Mouse (Mus musculus): ENCODE data around the gene Ppp4r4. TPM values are rescaled to one million over a fixed set of nuclear protein-coding genes. Genes with fewer than 3 reads are reported as not detected.
"Not testable (repeated sequence)": the region's sequence is repeated elsewhere in the genome, so short reads cannot be mapped to it uniquely, and the experiment has no call there.

Gene Ppp4r4
- total and polyA plus RNA-seq, 2 experiments, result 1.3 to 6.5 TPM

- Histone ChIP-seq H3K9ac (ENCODE audit: low read depth, low read length) (peak overlapping the region; percentile 73), H3K79me2 (ENCODE audit: control insufficient read depth, insufficient read depth, low read length) (no peaks in the 10 kb centered on the region), H3K4me3 (ENCODE audit: insufficient read depth, low read depth, low read length) (peak overlapping the region; percentile 55), H3K4me1 (ENCODE audit: control insufficient read depth, insufficient read depth, low read length) (peaks cover 30% of the 10 kb centered on the region), H3K27me3 (ENCODE audit: control insufficient read depth, insufficient read depth, low read length) (no peaks in the 10 kb centered on the region), H3K27ac (replicated peaks; ENCODE audit: insufficient read depth, low read depth, low read length) (peak overlapping the region; percentile 89), H3K36me3 (ENCODE audit: control insufficient read depth, insufficient read depth, low read length) (peaks cover 36% of the 10 kb centered on the region)
- peak; percentile 91 for DNase-seq (ENCODE audit: extremely low read depth, low read depth, low spot score)
- 24% methylated on average over 7 of the region's 7 CpGs for WGBS
- TF ChIP-seq POLR2A (IDR thresholded peaks at IDR 0.05; ENCODE audit: extremely low read depth, insufficient read depth, low read length) (no peak), CTCF (IDR thresholded peaks at IDR 0.05; ENCODE audit: low read depth, low read length) (no peak)
Observed at GRCm38 (mm10) chr12:103655123-103656044, 123.3 kb downstream of the Ppp4r4 start.

GRCm38 (mm10) chr12:103656848-103657626, 125.0 kb downstream of the Ppp4r4 start, which contains the start of gene Serpina6:
Gene Serpina6, minus strand, starts transcription at chr12:103657212.
- 15% methylated on average over 9 of the region's 9 CpGs for WGBS
- no peak for TF ChIP-seq CTCF (IDR thresholded peaks at IDR 0.05; ENCODE audit: low read depth, low read length)
- no peak for TF ChIP-seq POLR2A (IDR thresholded peaks at IDR 0.05; ENCODE audit: extremely low read depth, insufficient read depth, low read length)
- peak; percentile 99 for DNase-seq (ENCODE audit: extremely low read depth, low read depth, low spot score)

GRCm38 (mm10) chr12:103657991-103658390, 125.9 kb downstream of the Ppp4r4 start:
- Histone ChIP-seq H3K27me3 (ENCODE audit: control insufficient read depth, insufficient read depth, low read length) (no peaks in the 10 kb centered on the region), H3K36me3 (ENCODE audit: control insufficient read depth, insufficient read depth, low read length) (peaks cover 12% of the 10 kb centered on the region), H3K79me2 (ENCODE audit: control insufficient read depth, insufficient read depth, low read length) (no peaks in the 10 kb centered on the region), H3K4me1 (ENCODE audit: control insufficient read depth, insufficient read depth, low read length) (peaks cover 41% of the 10 kb centered on the region), H3K4me3 (ENCODE audit: insufficient read depth, low read depth, low read length) (no peak overlapping the region), H3K27ac (replicated peaks; ENCODE audit: insufficient read depth, low read depth, low read length) (no peak overlapping the region), H3K9ac (ENCODE audit: low read depth, low read length) (no peak overlapping the region)
- no peak for TF ChIP-seq POLR2A (IDR thresholded peaks at IDR 0.05; ENCODE audit: extremely low read depth, insufficient read depth, low read length)
- no peak for TF ChIP-seq CTCF (IDR thresholded peaks at IDR 0.05; ENCODE audit: low read depth, low read length)
- 54% methylated on average over 10 of the region's 10 CpGs for WGBS
- DNase-seq (ENCODE audit: extremely low read depth, low read depth, low spot score), result no peak

More at GRCm38 (mm10) chr12:103656848-103657626, 125.0 kb downstream of the Ppp4r4 start, which contains the start of gene Serpina6:
- H3K79me2 ChIP-seq (ENCODE audit: control insufficient read depth, insufficient read depth, low read length), result no peaks in the 10 kb centered on the region
- H3K27ac ChIP-seq (replicated peaks; ENCODE audit: insufficient read depth, low read depth, low read length), result peak within 1 kb of the TSS; percentile 89
- peaks cover 19% of the 10 kb centered on the region for H3K36me3 ChIP-seq (ENCODE audit: control insufficient read depth, insufficient read depth, low read length)
- peaks cover 38% of the 10 kb centered on the region for H3K4me1 ChIP-seq (ENCODE audit: control insufficient read depth, insufficient read depth, low read length)
- H3K9ac ChIP-seq (ENCODE audit: low read depth, low read length), result peak within 1 kb of the TSS; percentile 73
- H3K4me3 ChIP-seq (ENCODE audit: insufficient read depth, low read depth, low read length), result peak within 1 kb of the TSS; percentile 55
- H3K27me3 ChIP-seq (ENCODE audit: control insufficient read depth, insufficient read depth, low read length), result no peaks in the 10 kb centered on the region

- H3K27ac ChIP-seq (replicated peaks; ENCODE audit: insufficient read depth, low read depth, low read length), result peak overlapping the region; percentile 93
- no peaks in the 10 kb centered on the region for H3K79me2 ChIP-seq (ENCODE audit: control insufficient read depth, insufficient read depth, low read length)
- H3K9ac ChIP-seq (ENCODE audit: low read depth, low read length), result no peak overlapping the region
- 21% methylated on average over 2 of the region's 2 CpGs for WGBS
- H3K27me3 ChIP-seq (ENCODE audit: control insufficient read depth, insufficient read depth, low read length), result no peaks in the 10 kb centered on the region
- DNase-seq (ENCODE audit: extremely low read depth, low read depth, low spot score), result peak; percentile 98
- H3K4me1 ChIP-seq (ENCODE audit: control insufficient read depth, insufficient read depth, low read length), result peaks cover 41% of the 10 kb centered on the region
- no peak for TF ChIP-seq POLR2A (IDR thresholded peaks at IDR 0.05; ENCODE audit: extremely low read depth, insufficient read depth, low read length)
- no peak overlapping the region for H3K4me3 ChIP-seq (ENCODE audit: insufficient read depth, low read depth, low read length)
- peaks cover under 1% of the 10 kb centered on the region; the same call in 1 of the 2 replicates for H3K36me3 ChIP-seq (ENCODE audit: control insufficient read depth, insufficient read depth, low read length)
Observed at GRCm38 (mm10) chr12:103659171-103659570, 127.1 kb downstream of the Ppp4r4 start.

- Histone ChIP-seq H3K4me3 (ENCODE audit: insufficient read depth, low read depth, low read length) (no peak overlapping the region), H3K27ac (replicated peaks; ENCODE audit: insufficient read depth, low read depth, low read length) (peak overlapping the region; percentile 93), H3K27me3 (ENCODE audit: control insufficient read depth, insufficient read depth, low read length) (no peaks in the 10 kb centered on the region), H3K9ac (ENCODE audit: low read depth, low read length) (peak overlapping the region; percentile 10; the same call in 1 of the 2 replicates), H3K36me3 (ENCODE audit: control insufficient read depth, insufficient read depth, low read length) (no peaks in the 10 kb centered on the region), H3K4me1 (ENCODE audit: control insufficient read depth, insufficient read depth, low read length) (peaks cover 39% of the 10 kb centered on the region), H3K79me2 (ENCODE audit: control insufficient read depth, insufficient read depth, low read length) (no peaks in the 10 kb centered on the region)
- TF ChIP-seq CTCF (IDR thresholded peaks at IDR 0.05; ENCODE audit: low read depth, low read length), result no peak
- no peak for TF ChIP-seq POLR2A (IDR thresholded peaks at IDR 0.05; ENCODE audit: extremely low read depth, insufficient read depth, low read length)
- WGBS, result 29% methylated on average over 5 of the region's 5 CpGs
- peak; percentile 99 for DNase-seq (ENCODE audit: extremely low read depth, low read depth, low spot score)
Observed at GRCm38 (mm10) chr12:103660076-103660475, 128.0 kb downstream of the Ppp4r4 start.

- not testable (repeated sequence) for H3K27me3 ChIP-seq (ENCODE audit: control insufficient read depth, insufficient read depth, low read length); H3K79me2 ChIP-seq (ENCODE audit: control insufficient read depth, insufficient read depth, low read length)
- DNase-seq (ENCODE audit: extremely low read depth, low read depth, low spot score), result peak; percentile 76
Observed at GRCm38 (mm10) chr12:103662053-103662452, 130.0 kb downstream of the Ppp4r4 start.

More at GRCm38 (mm10) chr12:103662053-103662452, 130.0 kb downstream of the Ppp4r4 start:
- not testable (repeated sequence) for H3K4me3 ChIP-seq (ENCODE audit: insufficient read depth, low read depth, low read length); H3K36me3 ChIP-seq (ENCODE audit: control insufficient read depth, insufficient read depth, low read length); H3K27ac ChIP-seq (replicated peaks; ENCODE audit: insufficient read depth, low read depth, low read length); H3K9ac ChIP-seq (ENCODE audit: low read depth, low read length)
- H3K4me1 ChIP-seq (ENCODE audit: control insufficient read depth, insufficient read depth, low read length), result peaks cover 35% of the 10 kb centered on the region

Data from liver, adult 2 months (tissue).